Mouse (Mus musculus): ENCODE results near the gene Hmga1. TPM values are rescaled to one million over a fixed set of nuclear protein-coding genes. Genes with fewer than 3 reads are reported as not detected.

Hmga1 gene
- total RNA-seq, 1 experiment from 2014 or later = 17.4 TPM

DNA sequence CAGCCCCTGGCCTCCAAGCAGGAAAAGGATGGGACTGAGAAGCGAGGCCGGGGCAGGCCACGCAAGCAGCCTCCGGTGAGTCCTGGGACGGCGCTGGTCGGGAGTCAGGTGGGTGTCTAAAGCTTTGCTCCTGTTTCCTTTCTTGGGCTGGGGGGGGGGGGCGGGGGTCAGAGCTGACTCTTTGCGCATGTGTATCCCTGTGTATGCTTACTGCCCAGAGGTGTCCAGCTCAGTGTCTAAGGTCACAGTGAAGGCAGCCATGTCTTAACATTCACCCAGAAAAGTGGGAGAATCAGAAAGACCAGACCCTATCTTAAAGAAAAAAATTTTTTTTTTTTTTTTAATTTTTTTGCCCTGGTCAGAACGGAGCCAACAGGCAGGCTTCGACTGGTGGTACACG lies 3.3 kb downstream of the Hmga1 start:
- DNase-seq = no peak

DNA sequence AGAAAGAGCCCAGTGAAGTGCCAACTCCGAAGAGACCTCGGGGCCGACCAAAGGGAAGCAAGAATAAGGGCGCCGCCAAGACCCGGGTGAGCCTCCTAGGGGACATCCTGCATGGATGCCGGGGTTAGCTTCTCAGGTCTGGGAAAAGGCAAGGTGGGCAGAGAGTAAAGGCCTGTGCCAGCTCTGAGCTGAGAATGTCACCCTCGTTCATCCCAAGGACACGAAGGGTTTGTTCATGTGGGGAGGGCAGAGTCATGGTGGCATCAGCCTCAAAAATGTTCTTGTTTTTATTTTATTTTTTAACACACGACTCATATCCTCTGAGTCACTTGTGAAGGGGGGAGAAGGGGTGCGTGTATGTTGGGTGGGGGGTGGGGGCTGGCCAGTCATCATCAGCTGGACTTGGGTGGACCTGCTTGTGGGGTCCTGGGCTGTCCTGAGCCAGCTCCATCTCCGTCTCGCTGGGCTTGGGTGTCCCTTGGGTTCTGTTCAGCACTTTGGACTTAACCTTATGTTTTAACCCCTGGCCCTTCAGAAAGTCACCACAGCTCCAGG lies 4.7 kb downstream of the Hmga1 start:
- no peak for DNase-seq

DNA sequence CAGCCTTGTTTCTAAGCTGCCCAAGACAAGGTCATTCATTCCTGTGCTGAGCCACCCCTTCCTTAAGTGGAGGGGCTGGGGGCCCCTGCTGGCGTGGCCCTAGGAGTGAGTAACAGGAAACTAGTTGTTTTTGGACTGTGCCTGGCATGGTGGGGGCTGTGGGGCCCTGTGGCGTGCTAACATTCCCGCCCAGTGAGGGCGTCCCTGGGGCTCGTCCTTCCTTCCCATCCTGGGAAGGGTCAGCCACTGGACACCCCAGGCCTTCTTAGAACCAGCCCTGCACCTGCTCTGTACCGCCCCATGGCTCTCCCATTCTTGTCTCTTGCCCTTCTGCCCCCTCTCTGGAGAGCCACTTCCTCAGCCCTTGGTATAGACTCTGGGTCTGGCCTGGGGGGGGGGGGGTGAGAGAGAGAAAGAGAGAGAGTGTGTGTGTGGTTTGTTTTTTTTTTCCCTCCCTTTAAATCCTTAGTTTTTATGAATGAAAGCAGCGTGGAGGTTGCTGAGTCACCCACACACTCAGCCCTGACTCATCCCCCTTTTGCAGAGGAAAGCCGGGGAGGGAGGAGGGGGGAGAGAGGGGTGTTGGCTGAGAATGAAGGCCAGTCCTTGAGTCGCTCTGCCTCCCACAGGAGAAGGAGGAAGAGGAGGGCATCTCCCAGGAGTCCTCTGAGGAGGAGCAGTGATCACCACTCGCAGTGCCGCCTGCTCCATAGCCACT lies 5.7 kb downstream of the Hmga1 start:
- DNase-seq = peak; percentile 88

DNA sequence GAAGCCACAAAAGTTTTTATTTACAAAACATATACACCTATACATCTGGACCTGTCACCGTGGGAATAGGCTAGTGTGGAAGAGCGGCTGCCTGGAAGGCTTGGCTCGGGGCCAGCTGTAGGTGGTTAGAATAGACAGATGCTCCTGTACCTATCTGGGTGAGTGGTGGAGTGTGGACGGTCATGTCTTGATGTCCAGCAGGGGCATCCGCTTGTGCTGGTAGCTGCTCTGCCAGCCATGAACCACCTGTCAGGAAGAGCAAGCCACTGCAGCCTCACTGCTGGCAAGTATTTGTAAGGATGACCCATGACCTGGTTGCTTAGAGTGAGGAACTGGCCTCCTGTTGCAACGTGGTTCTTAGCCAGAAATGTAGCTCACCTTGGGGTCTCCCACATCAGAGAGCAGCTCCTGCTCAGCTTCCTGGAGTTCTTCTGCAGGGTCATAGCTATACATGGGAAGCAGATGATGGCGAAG lies 7.5 kb downstream of the Hmga1 start:
- no peak for DNase-seq

DNA sequence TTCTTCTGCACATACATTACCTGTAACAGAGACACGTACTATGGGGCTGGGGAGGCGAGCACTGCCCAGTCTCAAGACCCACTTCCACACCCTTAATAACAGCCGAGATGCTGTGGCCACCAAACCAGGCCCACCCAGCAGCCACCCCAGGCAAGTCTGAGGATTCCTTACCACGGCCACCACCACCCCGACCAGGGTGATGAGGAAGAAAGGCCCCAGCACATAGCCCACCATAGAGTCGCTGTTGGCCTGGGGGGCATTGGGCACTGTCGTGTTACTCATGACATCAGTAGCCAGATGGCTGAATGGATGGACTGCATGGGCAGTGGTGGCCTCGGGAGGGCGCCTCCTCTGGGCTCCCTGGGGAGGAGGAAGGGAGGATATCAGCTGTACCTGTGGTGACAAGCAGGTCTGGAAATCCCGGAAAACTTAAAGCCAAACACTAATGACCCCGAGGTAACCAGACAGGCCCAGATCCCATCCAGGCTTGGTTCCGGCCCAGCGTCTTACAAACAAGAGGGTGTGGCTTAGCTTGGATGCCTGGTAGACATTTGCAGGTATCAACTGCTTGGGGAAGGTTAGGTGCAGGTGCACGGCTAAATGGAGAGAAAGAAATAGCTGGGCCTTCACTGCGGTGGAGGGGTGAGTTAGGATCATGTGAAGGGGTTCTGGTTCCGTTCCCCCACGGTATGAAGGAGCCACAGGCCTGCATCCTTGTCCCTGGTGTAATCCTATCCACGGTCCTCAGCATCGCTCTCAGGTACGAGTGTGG lies 8.3 kb downstream of the Hmga1 start:
- peak; percentile 46 for DNase-seq

DNA sequence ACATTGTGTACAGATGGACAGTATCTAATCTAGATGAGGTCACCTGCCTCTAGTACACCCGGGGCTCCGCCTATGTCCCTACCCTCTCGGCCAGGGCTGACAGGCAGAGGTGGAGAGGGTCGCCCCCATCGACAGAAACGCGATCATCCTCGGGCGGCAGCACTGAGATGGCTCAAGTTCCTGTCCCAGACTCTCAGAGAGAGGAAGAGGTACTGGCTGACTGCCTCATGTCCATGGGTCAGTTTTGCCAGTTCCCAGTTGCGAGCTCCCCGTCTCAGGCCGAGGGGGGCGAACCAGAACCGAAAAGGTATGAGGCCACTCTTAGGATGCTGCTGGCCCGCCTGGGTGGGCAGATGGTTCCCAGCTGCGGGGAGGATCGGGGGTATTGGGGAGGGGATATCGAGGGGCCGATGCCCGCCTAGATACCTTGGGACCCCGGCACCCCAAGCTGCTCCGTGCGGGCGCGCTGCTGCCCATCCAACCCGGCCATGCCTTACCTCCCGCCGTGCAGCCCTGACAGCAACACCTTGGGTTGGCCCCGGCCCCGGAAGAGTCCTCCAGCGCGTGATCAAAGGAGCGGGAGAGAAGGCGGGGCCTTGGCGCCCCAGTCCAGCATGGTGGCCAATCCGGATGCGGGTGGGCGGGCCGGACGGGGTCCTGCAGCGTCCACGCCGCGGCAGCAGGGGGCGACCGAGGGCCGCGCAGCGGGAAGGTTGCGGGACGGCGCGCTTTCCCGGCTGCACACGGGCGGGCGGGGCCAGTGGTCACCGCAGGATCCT lies 9.1 kb downstream of the Hmga1 start, which contains the start of gene AI413582:
Gene AI413582, minus strand, starts transcription at position 594 of the 779 bp plus-strand sequence.
- DNase-seq = peak; percentile 98

DNA sequence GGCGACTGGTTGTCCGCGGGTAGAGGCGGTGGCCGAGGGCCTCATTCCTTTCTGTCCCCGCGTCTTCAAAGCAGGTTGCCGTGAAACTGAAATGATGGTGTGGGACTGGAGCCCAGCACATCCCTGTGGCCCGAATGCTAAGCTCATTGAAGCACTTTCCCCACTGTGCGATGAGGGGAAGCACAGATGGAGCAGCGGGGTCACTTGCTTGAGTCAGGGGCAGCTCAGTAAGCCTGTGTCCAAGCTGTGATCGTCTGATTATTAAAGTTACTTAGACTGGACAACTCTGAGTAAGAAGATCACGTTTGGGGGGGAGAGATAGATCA lies 9.6 kb downstream of the Hmga1 start:
- no peak for DNase-seq

DNA sequence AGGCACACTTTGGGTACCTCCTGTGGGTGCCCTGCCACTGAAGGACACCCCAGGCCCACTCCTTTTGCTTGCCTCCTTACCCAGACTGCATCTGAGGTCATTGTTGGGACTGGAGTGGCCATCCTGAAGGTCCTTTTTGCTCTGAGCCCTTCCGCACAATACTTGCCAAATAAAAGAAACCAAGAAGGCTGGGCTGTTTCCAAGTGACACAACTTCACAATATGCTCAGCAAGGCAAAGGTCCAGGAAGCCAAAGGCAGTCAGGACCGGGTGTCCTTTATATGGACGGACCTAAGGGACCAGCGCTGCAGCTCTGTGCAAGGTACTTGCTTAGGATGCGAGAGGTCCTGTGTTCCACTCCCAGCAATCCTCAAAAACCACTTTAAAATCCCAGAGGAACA lies 11.9 kb downstream of the Hmga1 start:
- DNase-seq = peak; percentile 8

DNA sequence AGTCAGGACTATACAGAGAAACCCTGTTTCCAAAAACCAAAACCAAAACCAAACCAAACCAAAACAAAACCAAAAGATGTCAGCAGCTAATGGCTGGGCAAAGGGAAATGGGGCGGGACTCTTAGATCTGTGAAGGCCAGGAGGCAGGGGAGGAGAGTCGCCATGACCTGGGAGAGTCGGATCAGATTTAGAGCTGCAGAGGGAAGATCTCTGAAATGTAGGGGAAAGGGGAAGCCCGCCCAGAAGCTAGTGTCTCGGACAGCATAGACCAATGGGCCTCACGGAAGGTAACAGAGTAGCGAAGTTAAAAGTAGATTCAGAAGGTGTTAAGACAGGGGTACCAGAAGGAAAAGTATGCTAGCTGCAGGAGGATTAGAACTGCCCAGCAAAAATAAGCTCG lies 15.0 kb downstream of the Hmga1 start:
- no peak for DNase-seq

DNA sequence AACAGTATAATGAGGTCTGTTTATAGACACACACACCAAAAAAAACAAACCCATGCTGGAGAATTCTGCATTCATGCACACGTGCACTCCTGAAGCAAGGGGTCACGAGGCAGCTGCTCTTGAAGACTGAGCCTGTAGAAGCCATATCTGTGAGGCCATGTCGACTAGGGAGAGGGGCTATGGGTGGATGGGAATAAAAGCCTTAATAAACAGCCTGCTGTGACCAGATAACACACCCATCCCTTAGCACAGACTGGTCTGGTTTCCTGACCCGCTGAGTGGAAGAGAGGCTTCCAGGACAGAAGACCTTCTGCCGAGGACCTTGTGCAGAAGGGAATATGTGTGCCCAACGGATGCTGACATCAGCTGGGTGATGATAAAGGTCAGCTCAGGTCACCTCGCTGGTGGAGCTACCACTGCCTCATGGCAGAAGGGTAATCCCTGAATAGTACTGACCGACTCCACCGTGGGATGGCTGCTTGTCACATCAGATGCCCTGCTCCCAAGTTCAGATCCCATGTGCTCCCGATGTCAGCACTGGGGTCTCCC lies 17.5 kb downstream of the Hmga1 start:
- DNase-seq = no peak

DNA sequence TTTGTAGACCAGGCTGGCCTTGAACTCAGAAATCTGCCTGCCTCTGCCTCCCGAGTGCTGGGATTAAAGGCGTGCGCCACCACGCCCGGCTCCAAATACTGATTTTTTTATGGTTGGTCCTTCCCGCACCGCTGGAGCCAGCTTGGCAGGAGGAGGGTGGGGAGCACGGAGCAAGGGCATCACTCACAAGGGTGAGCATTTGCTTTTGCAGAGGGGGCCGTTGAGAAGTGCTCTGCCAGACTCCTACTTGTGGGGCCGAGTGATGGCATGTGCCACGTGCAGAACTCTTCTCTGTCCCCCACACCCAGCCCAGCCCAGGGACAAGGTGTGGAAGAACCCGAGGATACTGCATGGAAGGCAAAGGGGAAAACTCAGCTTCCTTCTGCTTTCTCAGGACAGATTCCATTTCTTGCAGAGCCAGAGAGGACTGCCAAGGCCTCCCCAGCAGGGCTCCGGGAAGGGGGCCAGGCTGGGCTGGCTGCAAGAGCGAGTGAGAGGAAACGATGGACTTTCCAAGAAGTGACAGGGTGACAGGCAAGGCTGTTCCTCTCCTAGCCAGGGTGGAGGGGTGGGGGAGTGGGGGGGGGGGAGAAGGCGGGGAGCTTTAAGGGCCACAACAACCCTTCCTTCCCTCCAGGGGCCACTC lies 18.3 kb downstream of the Hmga1 start:
- peak; percentile 86 for DNase-seq

DNA sequence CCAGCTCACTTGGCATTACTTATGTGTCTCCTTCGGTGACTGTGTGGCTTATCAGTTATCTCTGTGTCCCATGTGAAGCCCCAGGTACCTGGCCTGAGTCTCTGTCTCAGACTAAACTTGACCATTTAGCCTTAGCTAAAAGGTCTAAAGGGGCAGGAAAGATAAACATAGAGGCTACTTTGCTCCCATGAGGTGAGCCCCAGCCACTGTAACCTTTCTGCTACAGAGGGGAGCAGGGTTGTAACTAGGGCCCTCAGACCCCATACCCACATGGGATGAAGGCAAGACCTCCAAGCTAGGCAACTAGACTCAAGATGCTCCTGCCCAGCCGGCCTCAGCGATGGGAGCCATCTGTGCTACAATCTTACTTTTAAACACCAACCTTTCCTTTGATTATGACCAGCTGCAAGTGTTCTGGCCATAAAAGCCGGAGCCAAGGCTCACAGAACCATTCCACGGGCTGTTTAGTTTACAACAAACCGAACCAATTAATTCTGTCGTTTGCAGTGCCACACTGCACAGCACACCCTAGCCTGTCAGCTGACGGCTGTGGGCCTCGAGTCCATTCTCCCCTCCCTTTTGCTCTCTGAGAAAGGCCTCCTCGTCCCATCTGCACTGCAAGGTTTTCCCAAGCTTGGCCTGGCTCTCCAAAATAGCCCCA lies 18.9 kb downstream of the Hmga1 start:
- DNase-seq = no peak

DNA sequence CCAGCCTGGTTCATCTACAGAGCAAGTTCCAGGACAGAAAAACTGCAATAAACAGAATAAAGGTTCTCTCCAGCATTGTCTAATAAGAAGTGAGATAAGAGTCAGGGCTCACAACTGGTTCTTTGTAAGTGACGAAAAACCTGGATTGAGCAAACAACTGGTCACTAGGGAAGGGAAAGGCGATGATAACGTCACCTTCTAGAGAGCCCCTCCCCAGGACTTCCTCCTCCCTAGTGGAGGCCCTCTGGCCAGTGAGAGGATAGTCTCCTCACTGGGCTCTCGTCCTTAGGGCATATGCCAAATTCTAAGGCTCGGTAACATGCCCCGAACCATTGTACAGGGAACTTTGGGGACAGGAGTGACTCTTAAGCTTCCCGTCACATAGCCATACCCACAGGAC lies 19.8 kb downstream of the Hmga1 start:
- no peak for DNase-seq

DNA sequence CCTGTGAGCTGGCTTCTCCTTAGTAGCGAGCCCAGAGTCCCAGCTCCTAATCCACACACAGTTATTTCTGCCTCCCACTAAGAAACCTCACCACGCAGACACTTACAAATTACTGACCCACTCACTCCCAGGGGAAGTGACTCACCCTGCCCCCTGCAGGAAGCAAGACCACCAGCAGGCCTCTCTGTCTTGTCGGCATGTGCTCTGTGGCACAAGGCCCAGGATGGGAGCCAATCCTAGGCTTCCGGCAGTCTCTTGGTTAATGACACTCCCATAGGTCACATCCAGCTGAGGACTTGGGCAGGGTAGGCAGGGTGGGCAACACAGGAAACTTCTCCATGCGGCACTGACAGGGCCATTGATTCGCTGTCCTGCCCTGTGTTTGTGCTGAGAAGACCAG lies 21.2 kb downstream of the Hmga1 start:
- peak; percentile 42 for DNase-seq

DNA sequence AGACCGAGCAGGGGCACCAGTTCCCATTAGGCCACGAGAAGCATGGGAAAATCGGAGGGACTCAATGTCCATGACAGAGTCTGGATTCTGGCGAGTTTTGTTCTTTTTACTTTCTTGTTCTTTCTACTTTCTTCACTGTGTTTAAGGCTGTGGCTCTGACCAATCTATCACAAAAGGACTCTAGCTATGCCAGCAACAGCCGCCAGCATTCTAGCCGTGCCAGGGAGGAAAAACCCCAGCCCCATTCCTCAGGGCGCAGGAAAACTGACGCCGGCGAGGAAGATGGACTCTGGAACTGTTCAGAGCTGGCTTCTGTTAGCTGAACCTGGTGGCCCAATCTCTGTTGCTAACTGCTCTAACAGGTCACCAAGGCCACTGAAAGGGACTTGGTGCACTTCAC lies 22.2 kb downstream of the Hmga1 start:
- DNase-seq = no peak

DNA sequence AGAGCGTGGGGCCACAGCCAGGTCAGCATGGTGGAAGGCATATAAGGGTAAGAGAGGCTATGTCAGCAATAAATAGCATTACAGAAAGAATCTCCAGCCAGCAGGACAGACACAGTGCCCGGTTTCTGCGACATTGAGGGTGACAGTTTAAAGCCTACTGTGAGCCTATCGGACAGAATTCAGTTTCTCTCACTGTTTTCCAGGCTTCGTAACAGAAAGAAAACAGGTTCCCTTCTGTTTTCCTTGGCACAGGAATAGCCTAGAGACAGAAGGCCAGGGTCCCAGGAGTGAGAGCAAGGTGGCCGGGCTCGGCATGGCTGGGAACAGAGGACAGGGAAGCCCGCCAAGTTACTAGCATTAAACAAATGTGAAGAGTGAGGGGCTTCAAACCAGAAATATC lies 23.5 kb downstream of the Hmga1 start:
- DNase-seq = no peak

DNA sequence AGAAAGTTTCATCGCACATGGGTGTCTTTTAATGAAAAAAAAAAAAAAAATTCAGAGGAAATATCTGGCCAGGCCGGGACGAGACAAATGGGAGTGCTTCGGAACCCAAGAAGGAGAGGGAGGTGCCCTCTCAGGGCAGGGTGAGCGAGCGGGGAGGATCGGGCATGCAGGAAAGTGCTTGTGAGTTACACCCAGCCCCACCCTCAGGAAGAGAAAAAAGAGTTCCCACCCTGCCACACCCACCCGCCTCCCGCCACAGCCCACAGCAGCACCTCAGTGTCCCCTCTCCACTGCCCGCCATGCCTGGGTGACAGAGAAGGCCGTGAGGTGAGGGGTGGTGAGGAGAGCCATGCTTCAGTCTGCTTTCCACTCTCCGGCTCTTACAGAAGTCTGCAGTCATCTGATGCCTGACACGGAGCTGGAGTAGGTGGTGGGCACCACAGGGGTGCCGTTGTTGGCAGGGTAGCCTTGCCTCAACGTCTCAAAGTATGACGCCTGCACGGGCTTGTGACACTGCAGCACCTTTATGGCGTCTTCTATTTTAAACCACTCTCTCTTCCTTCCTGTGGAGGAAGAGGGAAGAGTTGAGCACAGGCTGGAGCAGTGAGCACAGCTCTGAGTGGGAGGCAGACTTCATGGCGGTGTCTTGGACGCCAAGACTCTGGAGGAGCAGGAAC lies 24.2 kb downstream of the Hmga1 start:
- DNase-seq = no peak

DNA sequence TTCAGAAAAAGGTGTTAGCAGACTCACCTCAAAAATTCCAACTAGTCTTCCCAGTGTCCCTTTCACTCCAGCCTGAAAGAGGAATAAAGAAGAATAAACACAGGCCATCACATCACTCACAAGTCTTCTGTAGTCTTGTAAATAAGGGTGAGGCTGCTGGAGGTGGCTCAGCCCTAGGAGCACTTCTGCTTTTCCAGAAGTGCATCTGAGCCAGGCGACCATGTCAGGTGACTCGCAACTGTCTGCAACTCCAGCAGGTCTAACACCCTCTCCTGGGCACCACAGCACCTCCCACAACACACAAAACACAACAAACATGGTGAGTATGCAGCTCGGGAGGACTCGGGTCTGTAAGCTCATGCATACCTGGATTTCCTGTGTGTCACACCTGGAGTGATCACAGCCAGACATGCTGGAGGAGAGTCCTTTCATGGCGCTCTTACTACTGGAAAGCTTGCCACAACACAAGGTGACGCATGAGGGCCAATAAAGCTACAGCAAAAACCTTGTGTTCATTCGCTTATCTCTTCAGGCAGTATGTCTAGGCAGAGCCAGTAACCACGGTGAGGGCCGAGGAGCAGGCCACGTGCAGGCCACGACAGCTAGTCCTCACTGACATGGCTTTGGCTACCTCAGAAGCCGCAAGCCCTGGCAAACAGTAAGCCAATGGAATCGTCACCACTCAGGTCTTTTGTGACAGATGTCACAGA lies 27.0 kb downstream of the Hmga1 start:
- DNase-seq = no peak

DNA sequence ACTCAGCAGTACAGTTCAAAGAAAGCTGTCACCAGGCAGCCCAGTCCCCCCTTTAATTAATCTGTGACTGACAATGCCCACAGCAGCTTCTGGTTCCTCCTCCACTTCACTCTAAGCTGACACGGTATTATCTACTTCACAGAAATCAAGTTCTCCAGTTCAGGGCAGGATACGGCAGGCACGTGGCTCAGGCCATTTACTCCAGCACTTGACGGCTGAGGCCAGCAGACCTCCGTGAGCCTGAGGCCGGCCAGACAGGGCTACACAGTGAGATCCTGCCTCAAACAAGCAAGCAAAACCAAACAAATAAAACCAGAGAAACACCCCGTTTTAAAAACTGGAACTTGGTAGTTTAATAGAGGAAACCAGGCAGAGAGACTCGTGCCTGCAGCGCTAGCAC lies 30.4 kb downstream of the Hmga1 start:
- DNase-seq = no peak

DNA sequence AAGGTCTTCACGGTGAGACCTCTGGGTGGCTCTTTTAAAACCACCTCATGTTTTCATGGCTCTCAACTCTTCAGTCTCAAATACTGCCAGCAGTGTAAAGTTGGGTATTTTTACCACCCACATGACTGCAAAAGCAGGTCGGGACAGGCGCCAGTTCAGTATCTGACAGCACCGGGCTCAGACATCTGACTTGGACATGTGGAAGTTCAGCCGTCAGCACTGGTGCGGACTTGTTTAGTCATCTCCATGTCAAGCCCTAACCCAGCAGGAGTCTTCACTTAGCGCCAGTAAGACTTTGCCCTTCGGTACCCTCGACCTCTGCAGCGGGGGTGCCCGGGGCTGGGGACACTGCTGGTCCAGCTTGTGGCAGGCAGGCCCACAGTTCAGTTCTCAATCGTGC lies 31.0 kb downstream of the Hmga1 start:
- DNase-seq = no peak
